Mouse (Mus musculus) lung, postnatal 0 days (tissue): ENCODE measurements at regions not wholly inside any gene's neighbourhood (a gene's known extent, or its start where the extent isn't known, plus 50 kb on each side); places are given as distances from the start of the nearest gene placed in this dataset.

Experiments
- CTCF ChIP-seq: IDR thresholded peaks from 2 replicates; pipeline ENCODE4 v1.5.1; 2016; ENCODE audit warnings: antibody characterized with exemption, mild to moderate bottlenecking
- EP300 ChIP-seq: IDR thresholded peaks from 2 replicates; pipeline ENCODE4 v1.6.1; 2016; ENCODE audit warnings: antibody characterized with exemption, mild to moderate bottlenecking, control low read depth

GRCm38 (mm10) chr4:9034280-9034679, 795.4 kb upstream of the Car8 start:
- no peak for TF ChIP-seq CTCF
- TF ChIP-seq EP300 = no peak
